In the genomic region with DNA sequence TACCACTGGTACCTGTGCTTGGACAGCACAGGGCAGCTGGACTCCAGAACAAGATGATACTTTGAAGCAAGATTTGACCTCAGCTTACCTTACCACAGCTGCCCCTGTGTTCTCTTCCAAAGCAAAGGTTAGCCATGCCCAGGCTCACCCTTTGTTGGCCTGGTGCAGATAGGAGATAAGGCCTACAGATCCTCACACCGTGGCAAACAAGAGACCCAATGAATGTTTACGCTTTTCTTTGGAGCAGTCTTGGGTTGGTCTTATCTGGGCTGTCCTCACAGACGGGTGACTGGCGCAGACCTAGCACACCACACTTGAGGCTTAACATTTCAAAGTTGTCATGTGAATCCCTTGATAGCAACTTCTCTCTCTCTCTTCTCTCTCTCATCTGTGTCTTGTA, we compare ENCODE assay signal across 18 mouse cellular contexts. TPM values are rescaled to one million over a fixed set of nuclear protein-coding genes. Genes with fewer than 3 reads are reported as not detected.
DNase-seq lines count a peak whose midpoint lies in the region; ATAC-seq and TF ChIP-seq lines count a peak whose summit lies in the region.
"Had no signal": no experiment of that assay in that cellular context is flagged by ENCODE, and none has a peak within 500 bp of the region (broad histone marks: within the 10 kb centered on the region; RNA-seq: fewer than 3 reads in every experiment).

No protein-coding gene starts in this region.

- H3K27me3 ChIP-seq in testis, adult 2 months (ENCODE audit: control insufficient read depth, insufficient read depth, low read length): no peaks in the 10 kb centered on the region
- H3K27me3 ChIP-seq in liver, postnatal 0 days (ENCODE audit: insufficient read depth, low read length): no peaks in the 10 kb centered on the region
- H3K27me3 ChIP-seq: embryonic facial prominence, embryonic 12.5 days; hindbrain, embryonic 15.5 days; lung, embryonic 15.5 days had no signal

- peak; percentile 60; the same call in 1 of the 2 replicates for TF ChIP-seq EP300 in liver, postnatal 0 days (IDR thresholded peaks at IDR 0.05; ENCODE audit: low read depth)

- peak; percentile 38 to 40 for DNase-seq in heart, adult 18-20 months
- no peak for DNase-seq in heart, postnatal 4 days
- DNase-seq in testis, postnatal 10 days (ENCODE audit: low spot score): no peak
- DNase-seq in liver, postnatal 0 days: no peak
- no peak for DNase-seq in gastrocnemius, postnatal 14 days
- DNase-seq in cerebellum, adult 9-11 months: no peak
- DNase-seq in embryo, embryonic 9.5 days (ENCODE audit: extremely low spot score): no peak
- DNase-seq: gastrocnemius, postnatal 10 days; spleen, adult 18-20 months had no signal

- no peak for TF ChIP-seq POLR2A in testis, adult 2 months (IDR thresholded peaks at IDR 0.05; ENCODE audit: control insufficient read depth, low read depth, low read length)

- TF ChIP-seq CTCF in testis, adult 2 months (IDR thresholded peaks at IDR 0.05; ENCODE audit: control insufficient read depth, insufficient read depth, insufficient replicate concordance, low read depth, low read length): no peak
- no peak for TF ChIP-seq CTCF in liver, postnatal 0 days (IDR thresholded peaks at IDR 0.05; ENCODE audit: low read depth)

- peak overlapping the region; percentile 42 for H3K27ac ChIP-seq in testis, adult 2 months (ENCODE audit: control insufficient read depth, insufficient read depth, low read depth, low read length)
- no peak overlapping the region for H3K27ac ChIP-seq in liver, postnatal 0 days (ENCODE audit: low read depth)
- H3K27ac ChIP-seq: embryonic facial prominence, embryonic 12.5 days; heart, embryonic 15.5 days; hindbrain, embryonic 15.5 days; layer of hippocampus, adult 2 months; left cerebral cortex, adult 2 months; lung, embryonic 15.5 days had no signal

- 35% methylated on average over 4 of the region's 4 CpGs for WGBS in liver, postnatal 0 days (ENCODE audit: insufficient replicate concordance)

- ATAC-seq in liver, postnatal 0 days: peak; percentile 89
- ATAC-seq: intestine, postnatal 0 days had no signal

- 0 out of 2 replicates have a peak, but pooled peaks cover 3% of the 10 kb centered on the region for H3K9me3 ChIP-seq in liver, postnatal 0 days (ENCODE audit: low read length)
- H3K9me3 ChIP-seq: embryonic facial prominence, embryonic 12.5 days; heart, embryonic 15.5 days; hindbrain, embryonic 15.5 days; lung, embryonic 15.5 days had no signal

- intact Hi-C loops in gastrocnemius, postnatal 14 days (cut with DNase I; ENCODE audit: low total_unique reads): loop anchor here (10.0 kb wide), 1 partner anchor 175 kb away; no protein-coding TSS in a partner anchor

- no peaks in the 10 kb centered on the region for H3K36me3 ChIP-seq in testis, adult 2 months (ENCODE audit: control insufficient read depth, insufficient read depth, low read length)
- H3K36me3 ChIP-seq in liver, postnatal 0 days (replicated peaks; ENCODE audit: insufficient read depth, low read length): no peaks in the 10 kb centered on the region
- H3K36me3 ChIP-seq: embryonic facial prominence, embryonic 12.5 days; heart, embryonic 15.5 days; hindbrain, embryonic 15.5 days; lung, embryonic 15.5 days had no signal

- no peak overlapping the region for H3K9ac ChIP-seq in liver, postnatal 0 days (replicated peaks)
- H3K9ac ChIP-seq: embryonic facial prominence, embryonic 12.5 days; heart, embryonic 15.5 days; hindbrain, embryonic 15.5 days; lung, embryonic 15.5 days had no signal

- no peaks in the 10 kb centered on the region for H3K4me1 ChIP-seq in testis, adult 2 months (ENCODE audit: control insufficient read depth, insufficient read depth, low read length)
- H3K4me1 ChIP-seq in liver, postnatal 0 days (ENCODE audit: insufficient read depth): no peaks in the 10 kb centered on the region; the same call in 1 of the 2 replicates
- H3K4me1 ChIP-seq: heart, embryonic 15.5 days; hindbrain, embryonic 15.5 days; lung, embryonic 15.5 days had no signal

- H3K4me2 ChIP-seq in liver, postnatal 0 days (ENCODE audit: low read depth, low read length): no peak overlapping the region
- H3K4me2 ChIP-seq: embryonic facial prominence, embryonic 12.5 days; heart, embryonic 15.5 days; hindbrain, embryonic 15.5 days; lung, embryonic 15.5 days had no signal

- no peak overlapping the region for H3K4me3 ChIP-seq in testis, adult 2 months (ENCODE audit: control insufficient read depth, low read depth, low read length)
- H3K4me3 ChIP-seq in liver, postnatal 0 days (ENCODE audit: low read depth, low read length): no peak overlapping the region
- H3K4me3 ChIP-seq: embryonic facial prominence, embryonic 12.5 days; heart, embryonic 15.5 days; hindbrain, embryonic 15.5 days; layer of hippocampus, adult 2 months; left cerebral cortex, adult 2 months; lung, embryonic 15.5 days had no signal

RNA-seq across cellular contexts. Expression of gene Ackr3, which starts 36.5 kb away (rescaled TPM):
- total RNA-seq in heart, adult 18-20 months (2021): 10 to 100 TPM; 49.2 to 52.5 TPM
- total RNA-seq in heart, postnatal 4 days (2021): 10 to 100 TPM; 28.3 to 29.5 TPM
- polyA plus RNA-seq in testis, adult 2 months (2012; rRNA removed): 9.5 and 13.1 TPM in 2 replicates
- 2.3 and 2.5 TPM in 2 replicates for polyA plus RNA-seq in liver, postnatal 0 days (2015; fragmentation: Nextera tagmentation; extraction: Ambion mirVana)
- 10 to 100 TPM; 14.1 to 16.2 TPM for total RNA-seq in gastrocnemius, postnatal 14 days (2021)
- total RNA-seq: MEL had no signal

Comparison
In these comparisons a context has a peak if more than half of its experiments do, and no peak if none do; other contexts are left out.
1. DNase-seq: peak in heart, adult 18-20 months (2 of 2); none in heart, postnatal 4 days (single experiment), testis, postnatal 10 days (single experiment), liver, postnatal 0 days (single experiment), gastrocnemius, postnatal 14 days (single experiment), cerebellum, adult 9-11 months (single experiment) and embryo, embryonic 9.5 days (single experiment).